Mouse (Mus musculus) CH12.LX (cell line): ENCODE results near the gene Wnk2.

Experiments used
- CTCF ChIP-seq, 2 experiments: IDR thresholded peaks in 1 of 2; conservative IDR thresholded peaks in 1 of 2; 2 replicates each; pipeline ENCODE4 v1.5.1; 2011 to 2012; ENCODE audit warnings: low read depth in 2 of 2, low read length in 2 of 2, improper control_type of control experiment in 1 of 2, inconsistent platforms in 1 of 2, mild to moderate bottlenecking in 1 of 2, moderate library complexity in 1 of 2
- ETS1 ChIP-seq: conservative IDR thresholded peaks from 2 replicates; pipeline ENCODE4 v1.6.1; 2012; ENCODE audit warnings: low read depth, mild to moderate bottlenecking, inconsistent platforms, low read length, improper control_type of control experiment, moderate library complexity
- HCFC1 ChIP-seq: IDR thresholded peaks from 2 replicates; pipeline ENCODE4 v1.6.1; 2012; ENCODE audit warnings: low read depth, mild to moderate bottlenecking, inconsistent platforms, low read length, improper control_type of control experiment
- IRF4 ChIP-seq: IDR thresholded peaks from 2 replicates; pipeline ENCODE4 v1.6.1; 2014; ENCODE audit warnings: low read depth, mild to moderate bottlenecking, inconsistent platforms, low read length, improper control_type of control experiment
- JUN ChIP-seq: IDR thresholded peaks from 2 replicates; pipeline ENCODE4 v1.6.1; 2011; ENCODE audit warnings: low read depth, mild to moderate bottlenecking, low read length, improper control_type of control experiment, moderate library complexity; ENCODE audit not compliant: insufficient read depth
- MAX ChIP-seq: IDR thresholded peaks from 2 replicates; pipeline ENCODE4 v1.6.1; 2011; ENCODE audit warnings: low read length, improper control_type of control experiment
- POLR2A ChIP-seq: IDR thresholded peaks from 2 replicates; pipeline ENCODE4 v1.6.1; 2011; ENCODE audit warnings: low read depth, mild to moderate bottlenecking, improper control_type of control experiment, low read length
- POLR2AphosphoS2 ChIP-seq: IDR thresholded peaks from 2 replicates; pipeline ENCODE4 v1.6.1; 2011; ENCODE audit warnings: low read depth, low read length, improper control_type of control experiment
- RCOR1 ChIP-seq: conservative IDR thresholded peaks from 2 replicates; pipeline ENCODE4 v1.6.1; 2012; ENCODE audit warnings: low read depth, mild to moderate bottlenecking, inconsistent platforms, low read length, improper control_type of control experiment
- TCF12 ChIP-seq: IDR thresholded peaks from 2 replicates; pipeline ENCODE4 v1.6.1; 2014; ENCODE audit warnings: low read depth, mild to moderate bottlenecking, inconsistent platforms, low read length, improper control_type of control experiment
- USF1 ChIP-seq: IDR thresholded peaks from 2 replicates; pipeline ENCODE4 v1.6.1; 2014; ENCODE audit warnings: low read depth, mild to moderate bottlenecking, inconsistent platforms, low read length, improper control_type of control experiment
- ZC3H11A ChIP-seq: IDR thresholded peaks from 2 replicates; pipeline ENCODE4 v1.6.1; 2012; ENCODE audit warnings: low read depth, mild to moderate bottlenecking, inconsistent platforms, low read length, improper control_type of control experiment

GRCm38 (mm10) chr13:49189970-49190870 lies 42.4 kb upstream of the Wnk2 start:
- TF ChIP-seq CTCF (conservative IDR thresholded peaks at IDR 0.05 in 1 of 2, IDR thresholded peaks at IDR 0.05 in 1 of 2; ENCODE audit: low read depth in 2 of 2, low read length in 2 of 2): no peak
- no peak for TF ChIP-seq IRF4
- no peak for TF ChIP-seq POLR2A
- TF ChIP-seq ZC3H11A: no peak
- TF ChIP-seq HCFC1: no peak
- no peak for TF ChIP-seq RCOR1
- TF ChIP-seq TCF12: no peak
- TF ChIP-seq MAX: no peak
- no peak for TF ChIP-seq USF1
- TF ChIP-seq ETS1: no peak
- TF ChIP-seq JUN: no peak
- TF ChIP-seq POLR2AphosphoS2: no peak
